Mouse (Mus musculus) olfactory bulb, adult 2 months (tissue): ENCODE measurements around the gene Atp8a2.

Source experiments
- CTCF ChIP-seq: fragments of 200-500 bp; IDR thresholded peaks from 2 replicates; pipeline ENCODE4 v1.5.1; 2012; ENCODE audit warnings: low read depth, mild to moderate bottlenecking, low read length, moderate library complexity; ENCODE audit not compliant: insufficient read depth
- POLR2A ChIP-seq: fragments of 200-500 bp; IDR thresholded peaks from 2 replicates; pipeline ENCODE4 v1.6.1; 2012; ENCODE audit warnings: mild to moderate bottlenecking, low read depth, low read length, moderate library complexity; ENCODE audit not compliant: insufficient read depth

DNA sequence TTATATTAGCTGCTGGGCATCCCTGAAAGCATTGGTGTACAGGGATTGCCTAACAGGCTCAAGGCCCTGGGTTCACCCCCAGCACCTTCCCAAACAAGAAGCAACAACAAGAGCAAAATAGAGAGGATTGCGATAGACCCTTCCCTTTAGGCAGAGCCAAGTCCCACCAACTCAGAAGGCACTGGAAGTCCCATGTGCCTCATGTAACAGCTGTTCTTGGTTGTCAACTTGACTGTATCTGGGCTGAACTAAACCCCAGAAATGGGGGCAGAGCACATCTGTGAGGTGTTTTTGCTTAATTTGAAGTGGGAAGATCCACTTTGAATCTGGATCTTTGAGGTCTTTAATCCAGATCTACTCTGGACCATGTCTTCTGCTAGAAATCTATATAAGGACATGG lies 539.9 kb downstream of the Atp8a2 start:
- TF ChIP-seq POLR2A (no peak), CTCF (no peak)
